Mouse (Mus musculus) adrenal gland, postnatal 10 days (tissue): Measurements from ENCODE around the gene Tbkbp1. TPM values are rescaled to one million over a fixed set of nuclear protein-coding genes. Genes with fewer than 3 reads are reported as not detected.
A peak's percentile ranks its signal among the peaks of the same experiment; 100 is the strongest.

Experiments used
- DNase-seq: peaks from one replicate; pipeline ENCODE4 v3.0.0; 2021; ENCODE audit warnings: mixed read lengths
- microRNA-seq: library from miRNA; unstranded; fragments of <30 nt; microRNA quantifications from one replicate; pipeline ENCODE4 v1.2.0, GENCODE M21; 2021
- total RNA-seq, 2 experiments: library from RNA; stranded (reverse); gene quantifications; 2 replicates each; pipeline ENCODE4 v1.2.3; 2021

Gene Tbkbp1
- total RNA-seq, 2 experiments from 2014 or later, result 20.9 to 25.4 TPM

- peak; percentile 65 for DNase-seq
These were observed 24.4 kb downstream of the Tbkbp1 start for GRCm38 (mm10) chr11:97126645-97127468.

- no peak for DNase-seq
These were observed 26.8 kb downstream of the Tbkbp1 start for GRCm38 (mm10) chr11:97124266-97125036.

- no peak for DNase-seq
These were observed 27.9 kb downstream of the Tbkbp1 start for GRCm38 (mm10) chr11:97123282-97123890.

- DNase-seq, result no peak
These were observed 30.7 kb downstream of the Tbkbp1 start for GRCm38 (mm10) chr11:97120641-97121040.

GRCm38 (mm10) chr11:97120221-97120620 is 31.1 kb downstream of the Tbkbp1 start:
- no peak for DNase-seq

GRCm38 (mm10) chr11:97115797-97116196 is 35.5 kb downstream of the Tbkbp1 start:
- no peak for DNase-seq

GRCm38 (mm10) chr11:97114671-97115601 is 36.4 kb downstream of the Tbkbp1 start, which contains the start of gene Tbx21:
TSS of gene Tbx21 (minus strand) at chr11:97115331.
- DNase-seq, result no peak

GRCm38 (mm10) chr11:97112519-97113125 is 38.7 kb downstream of the Tbkbp1 start:
- DNase-seq, result no peak

GRCm38 (mm10) chr11:97108976-97109375 is 42.3 kb downstream of the Tbkbp1 start:
- no peak for DNase-seq

- DNase-seq, result no peak
These were observed 47.2 kb downstream of the Tbkbp1 start for GRCm38 (mm10) chr11:97104091-97104483.

- DNase-seq, result no peak
These were observed 47.9 kb downstream of the Tbkbp1 start for GRCm38 (mm10) chr11:97103163-97104090.

- DNase-seq, result peak; percentile 86
These were observed 49.6 kb downstream of the Tbkbp1 start for GRCm38 (mm10) chr11:97101722-97102121.

GRCm38 (mm10) chr11:97098791-97099190 is 52.5 kb downstream of the Tbkbp1 start:
- DNase-seq, result peak; percentile 57

GRCm38 (mm10) chr11:97094600-97094999 is 56.7 kb downstream of the Tbkbp1 start:
- DNase-seq, result no peak

- no peak for DNase-seq
These were observed 64.9 kb downstream of the Tbkbp1 start for GRCm38 (mm10) chr11:97086365-97086764.

Small RNA genes lying within 50 kb of the gene (microRNA-seq; reads per million reads assigned to microRNA genes)
- not detected for gene Mir7235

Other genes starting within 250 kb of the Tbkbp1 start
- 10 to 100 TPM; 54.1 to 54.9 TPM for gene Cdk5rap3, start 235.0 kb downstream of the Tbkbp1 start, total RNA-seq
- under 1 TPM; 0.24 to 0.66 TPM for gene Prr15l, start 223.4 kb downstream of the Tbkbp1 start, total RNA-seq
- 10 to 100 TPM; 29.1 to 32.5 TPM for gene Pnpo, start 207.5 kb downstream of the Tbkbp1 start, total RNA-seq
- gene Sp2, start 168.5 kb downstream of the Tbkbp1 start, total RNA-seq, result 10 to 100 TPM; 14.3 to 16.3 TPM
- gene Sp6, start 138.1 kb downstream of the Tbkbp1 start, total RNA-seq, result under 1 TPM; 0.18 to 0.30 TPM
- gene Scrn2, start 121.6 kb downstream of the Tbkbp1 start, total RNA-seq, result 10 to 100 TPM; 22.5 to 25.9 TPM
- gene Lrrc46, start 110.1 kb downstream of the Tbkbp1 start, total RNA-seq, result 1 to 10 TPM; 1.0 to 1.1 TPM
- gene Mrpl10, start 109.9 kb downstream of the Tbkbp1 start, total RNA-seq, result 100 to 1,000 TPM; 137 to 139 TPM
- 10 to 100 TPM; 10.2 to 13.2 TPM for gene Osbpl7, start 100.9 kb downstream of the Tbkbp1 start, total RNA-seq
- under 1 TPM; 0.21 to 0.64 TPM for gene Tbx21, start 36.2 kb downstream of the Tbkbp1 start, total RNA-seq
- gene Kpnb1, start 36.4 kb upstream of the Tbkbp1 start, total RNA-seq, result 100 to 1,000 TPM; 109 to 115 TPM
- 10 to 100 TPM; 63.2 to 68.3 TPM for gene Npepps, start 129.1 kb upstream of the Tbkbp1 start, total RNA-seq
- 10 to 100 TPM; 40.1 to 52.8 TPM for gene Mrpl45, start 164.2 kb upstream of the Tbkbp1 start, total RNA-seq
- gene Gpr179, start 200.6 kb upstream of the Tbkbp1 start, total RNA-seq, result 1 to 10 TPM; 3.0 to 3.4 TPM
- 10 to 100 TPM; 16.9 to 20.1 TPM for gene Socs7, start 211.1 kb upstream of the Tbkbp1 start, total RNA-seq